Mouse (Mus musculus) brown adipose tissue, adult 24 weeks (tissue): ENCODE results near the gene Myt1l. TPM values are rescaled to one million over a fixed set of nuclear protein-coding genes. Genes with fewer than 3 reads are reported as not detected.

Experiments
- H3K27ac ChIP-seq: fragments of 200-500 bp; replicated peaks from 2 replicates; pipeline ENCODE4 v1.5.1; 2012; ENCODE audit warnings: low read depth, mild to moderate bottlenecking, low read length
- H3K4me1 ChIP-seq: fragments of 200-500 bp; 2 replicates; pipeline ENCODE4 v1.6.1; 2012; ENCODE audit warnings: low read length, mixed read lengths; ENCODE audit not compliant: control insufficient read depth, insufficient read depth, insufficient read length
- H3K4me3 ChIP-seq: fragments of 200-500 bp; 2 replicates; pipeline ENCODE4 v1.5.1; 2012; ENCODE audit warnings: low read depth, mild to moderate bottlenecking, low read length, moderate library complexity; ENCODE audit not compliant: insufficient read depth
- polyA plus RNA-seq: library from polyadenylated mRNA; stranded (reverse); fragments of >200 nt; gene quantifications from 2 replicates; pipeline ENCODE4 v1.2.4, GENCODE M21; 2012; ENCODE audit not compliant: missing spikeins, insufficient read depth, insufficient read length

Myt1l gene
- polyA plus RNA-seq: not detected in 2 replicates

DNA sequence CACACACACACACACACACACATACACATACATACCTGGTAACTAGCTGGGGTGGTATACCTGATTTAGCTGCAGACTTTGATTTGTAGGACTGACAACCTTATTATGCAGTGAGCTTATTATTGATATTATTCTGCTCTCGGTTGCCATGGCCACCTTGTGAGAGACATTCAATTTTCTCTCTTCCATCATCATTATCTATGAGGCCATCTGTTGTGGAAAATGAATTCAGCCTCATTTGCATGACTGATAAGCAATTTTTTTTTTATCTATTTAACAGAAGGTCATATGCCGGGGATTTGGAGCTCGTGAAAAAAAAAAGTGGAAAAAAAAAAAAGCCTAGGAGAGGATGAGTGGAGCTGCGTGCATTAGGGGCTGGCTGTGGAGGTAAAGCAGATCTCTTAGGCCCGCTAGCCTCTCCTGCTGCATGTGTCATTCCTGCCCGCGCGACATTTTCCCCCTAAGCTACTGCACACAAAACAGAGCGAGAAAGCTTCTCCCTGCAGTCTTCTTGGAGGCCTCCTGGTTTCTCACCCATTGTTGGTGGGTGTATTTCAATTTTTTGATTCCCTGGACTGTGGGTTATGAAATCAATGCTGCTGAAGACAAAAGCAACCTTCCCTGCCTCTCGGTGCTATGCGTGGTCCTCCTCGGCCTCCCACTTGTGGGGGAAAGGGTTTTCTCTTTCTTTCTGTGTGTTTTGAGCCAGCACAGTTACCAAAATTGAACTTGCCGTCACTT is at the start of gene Myt1l:
Gene Myt1l (plus strand): TSS at position 354 of the 741 bp plus-strand sequence.
- Histone ChIP-seq H3K4me1 (no peaks in the 10 kb centered on the region), H3K27ac (no peak within 1 kb of the TSS), H3K4me3 (no peak within 1 kb of the TSS)

DNA sequence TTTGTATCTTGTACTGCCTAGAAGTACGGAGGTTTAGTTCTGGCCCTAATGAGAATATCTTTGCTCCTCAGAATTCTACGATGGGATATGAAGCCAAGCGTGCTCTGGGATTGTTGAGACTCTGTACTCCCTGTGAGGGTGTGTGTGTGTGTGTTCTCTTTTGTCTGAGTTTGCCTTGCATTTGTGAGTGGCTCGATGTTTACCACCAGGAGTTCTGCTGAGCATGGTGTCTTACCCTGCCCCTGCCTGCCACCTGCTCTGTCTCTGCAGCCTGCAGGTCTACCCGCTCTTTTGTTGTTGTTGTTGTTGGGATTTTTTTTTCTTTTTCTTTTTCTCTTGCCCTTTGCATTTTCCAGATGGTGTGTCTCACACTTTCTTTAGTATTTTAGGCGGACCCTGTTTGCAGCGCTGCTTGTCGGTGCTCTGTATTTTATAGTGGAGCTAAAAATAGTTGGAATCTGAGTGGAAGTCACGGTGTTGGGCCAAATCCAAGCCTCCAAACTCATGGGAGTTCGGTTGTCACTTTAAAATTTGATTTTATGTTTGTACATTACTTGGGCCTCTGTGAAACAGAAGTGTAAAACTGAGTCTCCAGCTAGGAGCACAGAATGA is 41.7 kb upstream of the Myt1l start:
- Histone ChIP-seq H3K4me3 (no peak overlapping the region), H3K27ac (no peak overlapping the region), H3K4me1 (no peaks in the 10 kb centered on the region)

DNA sequence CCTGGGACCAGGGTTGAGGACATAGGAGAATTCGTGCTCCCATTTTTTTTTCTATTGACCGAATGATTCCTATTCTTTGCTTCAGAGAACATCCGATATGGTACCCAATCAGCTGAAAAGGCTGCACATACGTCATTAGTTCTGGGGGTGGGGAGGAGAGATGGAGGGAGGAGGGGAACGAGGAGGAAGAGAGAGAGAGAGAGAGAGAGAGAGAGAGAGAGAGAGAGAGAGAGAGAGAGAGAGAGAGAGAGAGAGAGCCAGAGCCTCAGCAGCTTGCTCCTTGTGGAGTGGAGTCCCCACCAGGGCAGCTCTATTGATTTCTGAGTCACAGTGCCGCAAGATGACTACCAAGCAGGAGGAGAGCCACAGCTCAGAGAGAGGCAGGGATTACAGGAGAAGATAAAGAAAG is 1.9 kb upstream of the Myt1l start:
- Histone ChIP-seq H3K4me1 (no peaks in the 10 kb centered on the region), H3K27ac (no peak overlapping the region), H3K4me3 (no peak overlapping the region)

DNA sequence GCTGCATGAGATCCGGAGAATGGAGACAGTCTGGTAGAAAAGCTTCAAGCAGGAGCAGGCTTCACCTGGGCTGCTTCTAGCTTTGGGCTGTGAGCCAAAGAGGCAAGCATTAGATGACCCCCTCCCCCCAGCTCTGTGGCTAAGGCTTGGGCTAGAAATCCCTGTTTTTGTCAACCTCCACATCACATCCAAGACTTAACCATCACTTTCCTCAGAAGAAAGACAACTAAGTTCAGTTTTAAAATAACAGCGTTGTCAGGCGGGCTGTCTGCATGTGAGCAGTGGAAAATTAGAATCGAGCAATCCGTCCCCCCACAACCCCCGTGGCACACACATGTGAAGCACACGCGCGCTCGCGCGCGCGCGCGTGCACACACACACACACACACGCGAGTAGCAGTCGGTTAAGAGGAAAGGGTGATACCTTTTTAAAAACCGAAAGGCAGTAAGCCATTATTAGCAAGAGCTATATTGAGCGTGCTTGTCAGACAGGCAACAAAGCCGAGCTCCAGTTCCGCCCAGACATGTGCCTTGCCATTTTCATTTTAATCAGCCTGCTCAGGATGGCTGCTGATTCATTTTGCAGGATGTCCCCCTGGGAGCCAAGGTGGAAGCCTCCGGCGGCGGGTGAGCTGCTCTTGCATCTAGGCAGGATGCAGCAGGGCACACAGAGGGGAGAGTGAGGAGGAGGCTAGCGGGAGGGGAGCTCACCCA is 979 bp upstream of the Myt1l start:
- Histone ChIP-seq H3K27ac (no peak overlapping the region), H3K4me1 (no peaks in the 10 kb centered on the region), H3K4me3 (no peak overlapping the region)

DNA sequence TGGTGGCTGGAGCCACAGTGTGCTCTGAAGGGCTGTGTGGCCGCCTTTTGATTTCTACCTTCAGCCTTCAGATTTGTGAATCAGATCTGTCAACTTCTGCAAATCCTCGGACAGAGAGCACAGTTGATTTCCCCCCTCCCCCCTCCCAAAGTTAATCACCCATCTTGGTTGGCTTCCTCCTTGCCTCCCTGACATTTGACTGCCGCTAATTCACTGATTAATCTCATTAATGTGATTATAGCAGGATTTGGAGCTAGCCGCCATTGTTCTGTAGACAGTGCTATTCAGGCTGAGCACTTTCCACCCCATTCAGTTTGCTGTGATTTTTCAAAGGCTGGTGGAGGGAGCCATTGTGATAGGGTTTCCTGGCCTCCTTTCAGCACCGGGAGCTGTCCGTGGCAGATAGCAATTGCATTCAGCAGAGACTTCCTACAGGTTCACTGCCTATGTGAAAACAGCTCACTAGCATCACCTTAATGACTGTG is 2.1 kb downstream of the Myt1l start:
- Histone ChIP-seq H3K4me1 (no peaks in the 10 kb centered on the region), H3K4me3 (no peak overlapping the region)

DNA sequence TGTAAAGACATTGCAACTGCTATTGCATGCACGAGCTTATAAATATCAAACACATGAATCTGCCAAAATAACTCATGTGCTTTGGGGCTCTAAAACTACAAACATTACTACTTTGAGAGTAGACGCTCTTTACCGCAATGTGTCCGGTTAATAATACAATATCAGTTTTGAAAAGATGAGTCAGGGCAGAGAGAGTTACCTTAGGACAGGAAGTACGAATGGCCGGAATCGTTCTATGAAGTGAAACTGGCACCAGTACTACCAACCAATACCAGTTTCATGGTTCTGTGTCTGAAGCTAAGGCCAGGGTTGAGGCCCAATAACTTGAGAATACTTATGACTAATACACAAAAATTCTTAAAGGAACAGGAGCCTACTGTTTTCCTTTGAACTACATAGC is 2.6 kb downstream of the Myt1l start:
- Histone ChIP-seq H3K27ac (no peak overlapping the region), H3K4me3 (no peak overlapping the region), H3K4me1 (no peaks in the 10 kb centered on the region)

More for the DNA sequence above, 2.1 kb downstream of the Myt1l start:
- H3K27ac ChIP-seq: no peak overlapping the region

DNA sequence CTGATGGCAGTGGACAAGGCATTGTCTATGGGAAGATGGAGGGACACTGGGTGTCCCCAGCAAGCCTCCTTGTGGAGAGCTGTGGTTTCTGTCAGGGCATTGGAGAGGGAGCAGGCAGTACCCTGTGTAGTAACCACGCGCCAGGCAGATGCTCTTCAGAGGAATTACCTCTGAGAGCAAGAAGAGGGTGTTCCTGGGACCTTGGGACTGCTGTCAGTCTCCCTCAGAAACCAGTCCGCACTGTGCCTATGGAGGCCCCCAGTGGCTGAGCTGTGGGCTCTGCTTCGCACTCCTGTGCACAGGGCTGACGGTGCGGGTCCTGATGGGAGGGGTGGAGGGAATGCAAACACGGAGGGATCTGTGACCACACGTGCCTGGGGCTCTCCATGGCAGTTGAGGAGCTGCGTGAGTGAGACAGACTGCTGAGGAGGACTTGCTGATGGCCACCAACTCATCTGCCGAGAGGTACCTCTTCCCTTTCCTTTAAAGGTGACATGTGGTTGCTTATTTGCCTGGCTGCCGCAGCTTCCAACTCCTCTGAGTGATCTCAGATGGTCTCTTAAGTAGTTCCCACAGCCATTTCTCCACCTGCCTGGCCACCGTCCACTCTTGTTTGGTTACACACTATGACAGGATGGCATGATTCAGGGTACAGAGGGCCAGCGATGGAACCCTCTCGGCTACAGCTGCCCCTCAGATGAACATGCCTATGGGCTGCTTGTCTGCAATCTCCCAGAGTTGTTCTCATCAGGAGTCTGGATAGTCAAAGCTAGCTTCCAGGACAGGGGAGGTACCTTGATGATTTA is 5.1 kb downstream of the Myt1l start:
- Histone ChIP-seq H3K4me1 (no peaks in the 10 kb centered on the region), H3K4me3 (no peak overlapping the region), H3K27ac (no peak overlapping the region)

DNA sequence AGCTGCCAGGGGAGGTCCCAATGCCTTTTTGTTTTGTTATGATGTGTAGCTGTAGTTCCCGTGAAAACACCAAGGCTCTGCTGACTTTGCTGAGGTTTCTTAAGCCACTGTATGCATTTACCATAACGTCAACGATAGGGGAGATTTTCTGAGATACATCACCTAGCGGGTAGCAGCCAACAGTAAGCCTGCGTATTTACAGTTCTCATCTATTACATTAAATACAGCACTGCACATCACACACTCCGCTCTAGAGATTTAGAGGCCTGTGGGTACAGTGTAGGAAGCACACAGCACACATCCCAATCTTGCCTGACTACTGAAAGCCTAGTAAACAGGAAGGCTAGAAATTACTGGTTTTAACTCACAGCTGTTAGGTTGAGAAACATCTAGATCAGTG is 6.1 kb downstream of the Myt1l start:
- Histone ChIP-seq H3K4me1 (no peaks in the 10 kb centered on the region), H3K4me3 (no peak overlapping the region), H3K27ac (no peak overlapping the region)

DNA sequence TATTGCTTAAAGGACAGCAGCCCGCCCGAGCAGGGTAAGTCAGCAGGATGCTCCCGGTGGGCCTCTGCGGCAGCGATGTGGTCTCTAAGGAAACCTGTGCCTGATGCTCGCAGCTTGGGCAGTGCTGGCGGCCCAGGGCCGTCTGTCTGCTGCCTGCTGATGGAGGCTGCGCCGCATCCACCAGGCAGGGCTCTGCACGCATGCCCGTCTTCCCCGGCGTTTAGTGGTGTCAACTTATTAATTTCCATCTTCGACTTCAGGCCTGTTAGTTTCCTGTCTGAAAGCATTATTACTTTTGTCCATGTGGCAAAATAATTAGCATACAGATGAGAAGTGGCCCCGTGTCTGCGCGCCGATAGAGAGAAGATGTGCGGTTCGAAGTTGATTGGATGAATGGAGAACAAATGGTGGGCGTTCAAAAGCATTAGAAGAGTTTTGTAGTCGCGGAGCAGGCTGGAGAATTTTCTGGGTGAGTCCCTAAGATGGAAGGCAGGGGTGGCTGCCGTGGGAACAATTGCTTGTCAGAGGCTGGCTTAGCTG is 6.6 kb downstream of the Myt1l start:
- Histone ChIP-seq H3K4me1 (no peaks in the 10 kb centered on the region), H3K4me3 (no peak overlapping the region), H3K27ac (no peak overlapping the region)

DNA sequence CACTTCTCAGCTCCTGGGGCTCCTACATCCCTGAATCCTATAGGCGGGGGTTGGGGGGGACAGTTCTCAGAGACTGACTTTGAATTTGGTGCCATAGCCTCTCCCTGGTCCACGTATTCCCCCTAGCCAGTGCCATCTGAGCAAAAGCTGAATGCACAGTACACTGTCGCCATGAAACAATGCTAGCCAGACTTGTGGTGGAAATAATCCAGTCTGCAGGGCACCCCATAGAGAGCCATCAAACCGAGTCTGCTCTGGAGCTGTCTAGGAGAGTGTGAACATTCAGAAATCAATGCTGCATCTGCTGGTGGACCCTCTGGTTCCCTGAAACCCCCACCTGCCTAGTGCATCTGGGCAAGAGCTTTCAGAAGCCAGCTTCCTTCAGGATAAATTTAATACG is 9.7 kb downstream of the Myt1l start:
- H3K27ac ChIP-seq: no peak overlapping the region
- no peaks in the 10 kb centered on the region for H3K4me1 ChIP-seq
- no peak overlapping the region for H3K4me3 ChIP-seq

DNA sequence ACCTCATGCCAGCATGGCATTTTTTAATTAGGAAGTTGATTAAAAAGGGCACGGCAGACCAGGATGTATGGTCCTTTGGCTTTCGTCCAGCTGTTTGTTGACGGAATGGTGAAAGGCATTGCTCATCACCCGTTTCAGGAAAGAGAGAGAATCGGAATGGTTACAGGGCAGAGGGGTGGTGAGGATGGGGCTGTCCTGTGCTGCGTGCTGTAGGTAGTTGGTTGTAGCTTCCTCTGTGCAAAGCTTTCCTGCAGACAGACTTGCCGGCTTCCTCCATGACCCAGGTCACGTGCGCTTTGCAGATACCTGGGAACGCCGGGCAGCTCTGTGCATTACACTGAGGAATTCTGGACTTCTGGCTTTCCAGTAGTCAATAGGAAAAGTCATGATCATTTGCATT is 10.3 kb downstream of the Myt1l start:
- no peak overlapping the region for H3K27ac ChIP-seq
- H3K4me3 ChIP-seq: no peak overlapping the region
- no peaks in the 10 kb centered on the region for H3K4me1 ChIP-seq

DNA sequence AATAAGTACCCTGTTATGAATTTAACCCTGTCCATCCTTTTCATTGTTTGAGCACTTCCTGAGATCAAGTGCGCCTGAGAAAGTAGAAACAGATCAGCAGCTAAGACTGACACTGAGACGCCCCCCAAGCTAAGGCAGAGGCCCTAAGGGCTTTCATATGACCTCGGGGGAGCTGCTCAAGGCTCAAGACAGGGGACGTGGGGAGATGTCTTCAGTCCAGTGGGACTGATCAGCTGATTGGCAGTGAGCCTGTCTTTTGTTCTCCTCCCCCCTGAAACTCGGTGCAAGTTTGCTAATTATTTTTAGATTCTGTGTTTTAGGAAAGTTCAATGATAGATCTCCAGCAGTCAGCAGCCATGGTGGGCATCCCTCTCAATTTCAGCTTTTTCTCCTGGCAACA is 10.9 kb downstream of the Myt1l start:
- H3K4me3 ChIP-seq: no peak overlapping the region
- no peak overlapping the region for H3K27ac ChIP-seq
- no peaks in the 10 kb centered on the region for H3K4me1 ChIP-seq

DNA sequence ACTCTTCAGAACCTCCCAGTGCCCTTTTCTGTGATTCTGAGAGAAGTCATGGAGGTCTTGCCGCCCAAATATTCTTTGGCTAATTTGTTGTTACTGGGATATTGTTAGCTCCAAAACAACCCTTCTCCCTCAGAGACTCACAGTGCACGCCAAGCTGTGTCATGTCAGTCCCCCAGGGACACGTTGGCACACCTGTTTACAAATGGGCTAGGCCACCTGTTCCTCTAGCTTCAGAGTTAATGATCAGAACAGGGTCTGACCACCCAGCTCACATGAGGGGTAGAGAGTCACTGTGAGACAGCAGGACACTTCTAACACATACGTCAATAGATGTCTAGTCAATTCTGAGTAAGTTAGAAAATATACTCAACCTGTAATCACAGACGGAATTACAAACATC is 12.6 kb downstream of the Myt1l start:
- Histone ChIP-seq H3K4me1 (no peaks in the 10 kb centered on the region), H3K27ac (no peak overlapping the region), H3K4me3 (no peak overlapping the region)

DNA sequence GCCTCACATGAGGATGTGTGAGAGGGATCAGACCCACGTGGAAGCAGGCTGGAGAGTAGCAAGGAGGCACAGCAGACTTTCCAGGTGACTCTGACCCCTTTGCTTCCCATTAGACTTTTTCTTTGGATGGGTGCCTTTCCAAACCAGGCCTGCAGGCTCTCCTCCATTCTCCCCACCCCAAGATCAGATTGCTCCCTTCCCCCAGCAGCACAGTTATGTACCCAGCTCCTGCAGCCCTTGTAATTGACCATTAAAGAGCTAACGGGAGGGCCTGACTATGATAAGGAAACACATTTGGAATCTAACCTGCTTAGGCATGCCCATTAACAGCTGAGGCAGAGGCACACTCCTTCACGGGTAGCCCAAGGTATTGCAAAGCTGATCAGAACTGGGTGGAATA is 17.9 kb downstream of the Myt1l start:
- Histone ChIP-seq H3K4me1 (no peaks in the 10 kb centered on the region), H3K27ac (no peak overlapping the region), H3K4me3 (no peak overlapping the region)

DNA sequence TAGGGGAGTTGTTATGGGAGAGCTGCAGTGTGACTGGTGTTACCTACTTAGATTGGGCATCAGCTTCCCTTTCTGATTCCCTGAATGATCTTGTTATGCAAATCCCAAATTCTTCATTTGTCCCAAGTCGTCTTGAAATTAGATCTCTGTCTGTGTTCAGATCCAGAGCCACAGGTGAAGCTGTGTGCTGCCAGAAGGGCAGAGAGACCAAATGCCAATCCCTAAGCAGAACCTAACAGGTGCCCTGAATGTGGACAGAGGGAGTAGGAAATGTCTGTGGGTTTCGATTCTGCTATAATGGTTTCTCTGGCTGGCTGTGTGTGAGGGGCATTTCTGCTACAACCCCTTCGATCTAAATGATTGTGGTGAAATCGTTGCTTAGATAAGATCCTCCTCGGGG is 18.9 kb downstream of the Myt1l start:
- Histone ChIP-seq H3K4me3 (no peak overlapping the region), H3K27ac (no peak overlapping the region), H3K4me1 (no peaks in the 10 kb centered on the region)
